Mouse (Mus musculus) bone marrow, adult 2 months (tissue): ENCODE data around the gene Rab32. TPM values are rescaled to one million over a fixed set of nuclear protein-coding genes. Genes with fewer than 3 reads are reported as not detected.
"Not testable (repeated sequence)": the region's sequence is repeated elsewhere in the genome, so short reads cannot be mapped to it uniquely, and the experiment has no call there.

ENCODE experiments used
- H3K27ac ChIP-seq: fragments of 200-500 bp; 2 replicates; pipeline ENCODE4 v1.5.1; 2012; ENCODE audit warnings: low read depth, mild to moderate bottlenecking, control low read depth, inconsistent platforms, low read length; ENCODE audit not compliant: control insufficient read depth, poor library complexity, insufficient read depth
- H3K4me1 ChIP-seq: fragments of 200-500 bp; 2 replicates; pipeline ENCODE4 v1.6.1; 2011; ENCODE audit warnings: low read length; ENCODE audit not compliant: control insufficient read depth, insufficient read depth
- H3K4me3 ChIP-seq: fragments of 200-500 bp; replicated peaks from 2 replicates; pipeline ENCODE3; 2011; ENCODE audit warnings: mild to moderate bottlenecking, low read depth, low read length, control low read depth; ENCODE audit not compliant: control insufficient read depth
- CTCF ChIP-seq: fragments of 200-500 bp; IDR thresholded peaks from 2 replicates; pipeline ENCODE4 v1.5.1; 2011; ENCODE audit warnings: low read length, control low read depth; ENCODE audit not compliant: control insufficient read depth, insufficient read depth
- POLR2A ChIP-seq: fragments of 200-500 bp; IDR thresholded peaks from 2 replicates; pipeline ENCODE4 v1.6.1; 2011; ENCODE audit warnings: low read depth, mild to moderate bottlenecking, control low read depth, low read length, borderline replicate concordance; ENCODE audit not compliant: control insufficient read depth
- WGBS: fragments of 180-500 bp; shearing (Covaris S2); methylation state at CpG from one replicate; pipeline ENCODE4 v1.1.7; 2018; 5-methylcytosine and 5-hydroxymethylcytosine counted together
- polyA plus RNA-seq: library from polyadenylated mRNA; stranded (reverse); fragments of >200 nt; gene quantifications from 2 replicates; pipeline ENCODE4 v1.2.4, GENCODE M21; 2011; ENCODE audit warnings: low replicate concordance; ENCODE audit not compliant: missing spikeins, insufficient read depth, insufficient read length

Gene Rab32
- 16.2 and 19.0 TPM in 2 replicates for polyA plus RNA-seq

DNA sequence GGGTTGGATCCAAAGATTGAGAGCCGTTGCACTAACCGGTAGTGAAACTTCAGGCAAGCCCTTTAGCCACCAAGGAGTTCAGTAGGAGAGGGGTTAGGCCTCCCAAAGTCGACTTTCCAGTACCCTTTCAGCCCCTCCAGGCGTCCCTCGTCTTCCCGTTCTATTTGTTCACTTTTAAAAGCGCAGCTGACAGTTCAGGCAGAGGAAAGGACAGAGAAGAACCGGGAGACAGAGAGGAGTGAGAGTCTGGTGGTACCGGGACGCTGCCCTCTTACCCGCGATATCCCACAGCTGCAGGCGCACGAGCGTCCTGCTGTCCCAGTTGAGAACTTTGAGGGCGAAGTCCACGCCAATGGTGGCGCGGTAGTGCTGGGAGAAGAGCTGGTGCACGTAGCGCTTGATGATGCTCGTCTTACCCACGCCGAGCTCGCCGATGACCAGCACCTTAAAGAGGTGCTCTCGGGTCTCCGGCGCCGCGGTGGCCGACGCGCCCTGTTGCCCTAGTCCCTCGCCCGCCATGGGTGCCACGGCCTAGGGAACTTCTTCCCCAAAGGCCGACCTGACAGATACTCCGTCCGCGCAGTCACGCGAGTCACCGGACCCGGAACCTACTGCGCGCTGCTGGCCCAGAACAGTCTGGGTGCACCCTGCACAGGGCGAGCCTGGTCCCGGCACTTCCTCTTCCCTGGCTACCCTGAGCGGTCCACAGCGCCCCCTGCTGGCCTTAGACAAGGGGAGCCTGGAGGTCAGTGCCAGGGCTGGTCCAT lies at the start of gene Rab32:
TSS of gene Rab32 (minus strand) at position 696 of the 767 bp plus-strand sequence.
- under 1% methylated on average over 51 of the region's 51 CpGs for WGBS
- peak within 1 kb of the TSS; percentile 93 for H3K27ac ChIP-seq
- TF ChIP-seq CTCF: peak; percentile 97
- peak; percentile 75; the same call in 1 of the 2 replicates for TF ChIP-seq POLR2A

DNA sequence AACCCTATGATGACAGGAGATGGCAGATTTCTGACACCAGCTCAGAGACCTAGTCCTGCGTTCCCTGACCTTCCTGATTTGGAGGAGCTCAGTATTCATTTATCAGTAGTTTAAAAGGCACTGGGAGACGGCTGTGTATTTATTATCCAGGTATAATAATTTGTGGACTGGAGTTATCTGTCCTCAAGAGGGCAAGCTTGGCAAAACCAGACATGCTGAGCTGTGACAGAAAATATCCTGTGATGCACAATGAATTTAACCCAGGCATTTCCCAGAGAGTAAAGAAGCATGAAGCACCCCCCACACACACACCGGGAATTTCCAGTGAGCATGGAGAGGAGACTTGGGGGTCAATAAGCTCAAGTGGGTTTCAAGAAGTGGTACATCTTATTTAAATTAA lies 42.7 kb upstream of the Rab32 start:
- WGBS: 79% methylated on average over 3 of the region's 3 CpGs
- TF ChIP-seq POLR2A: no peak
- no peak for TF ChIP-seq CTCF

More for the DNA sequence above, at the start of gene Rab32:
- Histone ChIP-seq H3K4me1 (no peaks in the 10 kb centered on the region; the same call in 1 of the 2 replicates), H3K4me3 (peak within 1 kb of the TSS; percentile 93)

DNA sequence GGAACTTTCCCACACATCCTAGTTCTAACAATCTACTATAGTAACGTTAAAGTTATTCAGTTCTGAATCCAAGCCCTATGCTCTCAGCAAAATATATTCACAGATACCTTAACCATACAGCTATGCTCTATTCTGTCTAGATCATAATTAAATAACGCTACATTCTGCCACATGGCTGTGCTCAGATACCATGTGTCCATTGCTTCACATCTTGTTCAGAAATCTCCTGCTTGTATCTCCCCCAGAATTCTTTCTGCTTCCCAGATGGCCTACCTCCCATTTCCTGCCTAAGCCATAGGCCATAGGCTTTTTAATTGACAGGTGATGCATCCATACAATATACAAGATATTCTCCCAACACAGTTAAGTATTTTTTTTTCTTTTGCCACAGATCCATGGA lies 39.4 kb upstream of the Rab32 start:
- H3K27ac ChIP-seq, H3K4me1 ChIP-seq, H3K4me3 ChIP-seq: not testable (repeated sequence)
- 90% methylated on average over 2 of the region's 2 CpGs for WGBS

More for the DNA sequence above, 42.7 kb upstream of the Rab32 start:
- H3K4me3 ChIP-seq: no peak overlapping the region
- H3K4me1 ChIP-seq: no peaks in the 10 kb centered on the region; the same call in 1 of the 2 replicates
- H3K27ac ChIP-seq: no peak overlapping the region

DNA sequence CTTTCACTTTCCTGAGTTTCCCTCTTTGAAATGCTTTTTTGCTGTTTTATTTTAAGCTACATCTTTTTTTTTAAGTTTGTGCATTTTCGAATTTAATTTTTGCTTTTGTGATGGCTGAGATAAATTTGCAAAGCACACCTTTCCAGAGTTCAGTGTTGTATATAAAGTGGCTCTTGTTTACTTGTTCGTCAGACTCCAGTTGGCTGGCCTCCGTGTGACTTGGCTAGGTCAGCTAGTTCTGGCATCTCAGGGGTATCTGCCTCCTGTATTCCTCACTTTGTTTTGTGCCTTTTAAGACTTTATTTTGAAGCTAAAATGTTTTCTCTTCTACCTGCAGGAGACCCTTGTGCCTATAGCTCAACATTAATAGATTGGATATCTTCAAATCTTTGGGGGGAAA lies 22.7 kb upstream of the Rab32 start:
- H3K4me1 ChIP-seq: no peaks in the 10 kb centered on the region
- H3K4me3 ChIP-seq: no peak overlapping the region
- H3K27ac ChIP-seq: no peak overlapping the region
- TF ChIP-seq CTCF (no peak), POLR2A (no peak)
- 77% methylated on average over 3 of the region's 3 CpGs for WGBS

DNA sequence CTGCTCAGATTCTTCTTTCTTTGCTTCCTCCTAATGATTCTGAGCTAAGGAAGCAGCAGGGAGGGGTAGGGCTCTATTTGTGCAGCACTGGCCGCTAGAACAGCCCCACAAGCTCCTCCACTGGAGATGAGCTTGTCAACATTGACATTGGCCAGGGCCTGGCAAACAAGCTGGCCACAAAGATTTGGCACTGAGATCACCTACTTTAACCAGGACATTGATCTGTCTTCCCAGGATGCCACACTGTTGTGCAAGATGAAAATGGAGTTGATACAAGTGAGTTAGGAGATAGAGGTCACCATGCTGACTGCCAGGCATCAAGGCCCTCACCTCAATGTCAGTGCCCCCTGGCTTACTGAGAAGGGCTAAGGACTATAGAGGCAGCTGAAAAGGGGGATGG lies 21.8 kb upstream of the Rab32 start:
- WGBS: 61% methylated on average over 1 of the region's 1 CpGs
- Histone ChIP-seq H3K27ac (no peak overlapping the region), H3K4me3 (no peak overlapping the region), H3K4me1 (no peaks in the 10 kb centered on the region)
- TF ChIP-seq POLR2A (no peak), CTCF (no peak)

DNA sequence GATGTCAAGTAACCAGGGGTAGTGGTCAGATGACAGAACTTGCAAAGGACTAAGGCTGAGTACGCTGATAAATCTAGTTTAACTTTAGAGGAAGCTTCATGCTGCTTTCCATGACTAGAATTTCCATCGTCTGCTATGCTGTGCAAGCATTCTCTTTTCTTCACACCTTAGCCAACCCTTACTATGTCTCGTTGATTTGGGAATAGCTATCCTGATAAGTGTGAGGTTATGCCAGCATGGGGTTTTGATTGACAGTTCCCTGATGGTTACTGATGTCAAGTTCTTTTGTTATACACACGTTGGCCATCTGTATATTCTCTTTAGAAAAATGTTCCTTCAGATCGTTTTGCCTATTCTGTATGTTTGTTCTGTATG lies 259 bp upstream of the Rab32 start:
- Histone ChIP-seq H3K4me3 (no peak overlapping the region), H3K27ac (no peak overlapping the region), H3K4me1 (no peaks in the 10 kb centered on the region; the same call in 1 of the 2 replicates)
- WGBS: 30% methylated on average over 5 of the region's 5 CpGs
- no peak for TF ChIP-seq POLR2A
- no peak for TF ChIP-seq CTCF

DNA sequence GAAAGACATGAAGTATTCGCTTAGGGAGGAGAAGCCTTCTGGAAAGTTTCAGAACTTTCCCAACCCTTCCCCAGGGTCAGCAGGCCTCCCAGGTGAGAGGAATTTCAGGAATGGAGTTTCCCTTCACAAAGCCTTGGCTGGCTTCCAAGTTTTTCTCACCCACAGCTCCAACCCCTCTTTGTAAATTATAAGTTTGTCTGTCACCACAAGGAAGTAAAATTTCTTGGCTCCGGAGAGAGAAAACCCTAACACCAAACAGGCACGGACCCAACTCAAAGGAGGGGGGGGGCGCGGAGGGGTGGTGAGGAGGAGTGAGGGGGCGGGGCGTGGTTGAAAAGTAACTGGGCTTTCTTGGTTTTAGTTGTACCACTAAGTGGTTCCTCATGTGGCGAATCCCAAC lies 980 bp downstream of the Rab32 start:
- Histone ChIP-seq H3K27ac (peak overlapping the region; percentile 29), H3K4me1 (no peaks in the 10 kb centered on the region; the same call in 1 of the 2 replicates), H3K4me3 (peak overlapping the region; percentile 93)
- no peak for TF ChIP-seq POLR2A
- TF ChIP-seq CTCF: no peak
- WGBS: 7% methylated on average over 8 of the region's 8 CpGs

DNA sequence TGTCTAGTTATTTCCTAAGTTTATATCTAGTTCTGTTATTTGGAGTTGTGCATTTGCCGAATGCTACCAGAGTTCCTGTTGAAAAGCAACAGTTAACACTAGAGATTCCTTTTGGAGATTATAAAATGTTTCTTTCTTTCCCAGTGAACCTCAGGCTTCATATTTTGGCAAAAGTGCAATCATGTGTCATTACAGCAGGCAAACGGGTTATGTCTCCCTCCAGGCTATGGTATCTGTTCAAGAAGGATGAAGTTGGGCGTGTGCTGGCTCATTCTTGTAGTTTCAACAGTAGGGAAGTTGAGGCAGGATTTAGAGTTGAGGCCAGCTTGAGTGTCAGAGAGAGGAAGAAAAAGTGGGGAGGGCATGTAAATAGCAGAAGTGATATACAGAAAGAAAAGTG lies 2.4 kb downstream of the Rab32 start:
- 30% methylated on average over 3 of the region's 3 CpGs for WGBS
- TF ChIP-seq POLR2A (no peak), CTCF (no peak)
- H3K27ac ChIP-seq: no peak overlapping the region

More for the DNA sequence above, 2.4 kb downstream of the Rab32 start:
- Histone ChIP-seq H3K4me1 (no peaks in the 10 kb centered on the region; the same call in 1 of the 2 replicates), H3K4me3 (no peak overlapping the region)
